Mouse (Mus musculus) spleen, embryonic (tissue): Measurements from ENCODE around the gene Tbc1d4.

ENCODE experiments used
- CTCF ChIA-PET: fragments of 350-600 bp; sonication (Branson Sonifier 250); formaldehyde crosslinking; loops from one replicate; lab custom pipeline; 2022; lab: Charles Lee

The Tbc1d4 gene

GRCm38 (mm10) chr14:101608519-101609368 lies at the start of gene Tbc1d4:
Gene Tbc1d4 (minus strand): TSS chr14:101609191.
- CTCF ChIA-PET, result interaction anchor here (0.5 kb wide), 1 partner anchor 31 kb away, joined by 7 read pairs; the partner anchor contains the start of gene Commd6

GRCm38 (mm10) chr14:101656307-101656706 lies 47.3 kb upstream of the Tbc1d4 start:
- CTCF ChIA-PET, result interaction anchor here (1.1 kb wide), 1 partner anchor 14 kb away, joined by 3 read pairs; no protein-coding TSS in a partner anchor

GRCm38 (mm10) chr14:101654526-101654909 lies 45.5 kb upstream of the Tbc1d4 start:
- CTCF ChIA-PET, result no interaction called here

- CTCF ChIA-PET, result interaction anchor here (1.1 kb wide), 1 partner anchor 18 kb away, joined by 8 read pairs; no protein-coding TSS in a partner anchor
These were observed 44.9 kb upstream of the Tbc1d4 start, which contains the start of gene Uchl3 for GRCm38 (mm10) chr14:101653581-101654525. Gene Uchl3 (plus strand): TSS chr14:101653967.

- CTCF ChIA-PET, result no interaction called here
These were observed 43.6 kb upstream of the Tbc1d4 start for GRCm38 (mm10) chr14:101652571-101652970.

GRCm38 (mm10) chr14:101650551-101650950 lies 41.6 kb upstream of the Tbc1d4 start:
- CTCF ChIA-PET, result no interaction called here

GRCm38 (mm10) chr14:101644948-101645347 lies 36.0 kb upstream of the Tbc1d4 start:
- CTCF ChIA-PET, result no interaction called here

GRCm38 (mm10) chr14:101640153-101640843 lies 31.3 kb upstream of the Tbc1d4 start, which contains the start of gene Commd6:
Gene Commd6 (minus strand): TSS chr14:101640686.
- CTCF ChIA-PET, result interaction anchor here (1.1 kb wide), 1 partner anchor 32 kb away, joined by 7 read pairs; no protein-coding TSS in a partner anchor

- CTCF ChIA-PET, result no interaction called here
These were observed 28.4 kb upstream of the Tbc1d4 start for GRCm38 (mm10) chr14:101637381-101637780.

- CTCF ChIA-PET, result interaction anchor here (0.7 kb wide), 1 partner anchor 100 kb away, joined by 3 read pairs; no protein-coding TSS in a partner anchor
These were observed 26.8 kb upstream of the Tbc1d4 start for GRCm38 (mm10) chr14:101635765-101636164.

GRCm38 (mm10) chr14:101630548-101630947 lies 21.6 kb upstream of the Tbc1d4 start:
- CTCF ChIA-PET, result no interaction called here

GRCm38 (mm10) chr14:101617680-101618079 lies 8.7 kb upstream of the Tbc1d4 start:
- CTCF ChIA-PET, result no interaction called here

- CTCF ChIA-PET, result no interaction called here
These were observed 7.2 kb upstream of the Tbc1d4 start for GRCm38 (mm10) chr14:101616178-101616577.

GRCm38 (mm10) chr14:101613206-101613605 lies 4.2 kb upstream of the Tbc1d4 start:
- CTCF ChIA-PET, result no interaction called here

GRCm38 (mm10) chr14:101610701-101611100 lies 1.7 kb upstream of the Tbc1d4 start:
- CTCF ChIA-PET, result no interaction called here

GRCm38 (mm10) chr14:101607631-101608518 lies 1.1 kb downstream of the Tbc1d4 start:
- CTCF ChIA-PET, result interaction anchor here (0.5 kb wide), 1 partner anchor 32 kb away, joined by 7 read pairs; the partner anchor contains the start of gene Commd6

- CTCF ChIA-PET, result no interaction called here
These were observed 3.1 kb downstream of the Tbc1d4 start for GRCm38 (mm10) chr14:101605843-101606242.

GRCm38 (mm10) chr14:101602851-101603250 lies 6.1 kb downstream of the Tbc1d4 start:
- CTCF ChIA-PET, result no interaction called here

- CTCF ChIA-PET, result interaction anchor here (0.6 kb wide), 1 partner anchor 34 kb away, joined by 9 read pairs; no protein-coding TSS in a partner anchor
These were observed 11.8 kb downstream of the Tbc1d4 start for GRCm38 (mm10) chr14:101597096-101597715.
